In genomic region chr14:32103556-32103955, GRCm38 (mm10) we compare ENCODE assay signal across 38 mouse cellular contexts. TPM values are rescaled to one million over a fixed set of nuclear protein-coding genes. Genes with fewer than 3 reads are reported as not detected.
DNase-seq lines count a peak whose midpoint lies in the region; ATAC-seq and TF ChIP-seq lines count a peak whose summit lies in the region.
"Had no signal": no experiment of that assay in that cellular context is flagged by ENCODE, and none has a peak within 500 bp of the region (broad histone marks: within the 10 kb centered on the region; RNA-seq: fewer than 3 reads in every experiment).

No protein-coding gene starts in this region.

- in situ Hi-C loops in ES-E14 (cut with MboI; ENCODE audit: low sequenced_read_pairs in 2 of 2, unreplicated experiment in 2 of 2), result no loop called here

- peak; percentile 46 for DNase-seq in heart, adult 11 months
- no peak for DNase-seq in heart, adult 9 months (ENCODE audit: low spot score in 2 of 2)
- DNase-seq in ES-E14 (ENCODE audit: low read depth, low spot score), result no peak
- DNase-seq in layer of hippocampus, adult 2 months (ENCODE audit: low spot score in 2 of 2), result peak; percentile 58 to 60
- DNase-seq in ovary, postnatal 36 days (ENCODE audit: low spot score), result no peak
- DNase-seq: adrenal gland, adult 2 months; adrenal gland, postnatal 14 days; B cell, adult 2 months; cerebellum, adult 11-12 months; cerebellum, adult 8-10 months; cerebellum, postnatal 10 days; cerebellum, postnatal 36 days; embryo, embryonic 11 days; forebrain, postnatal 0 days; gastrocnemius, adult 2 months; gastrocnemius, postnatal 14 days; heart, adult 18-20 months; heart, postnatal 14 days; heart, postnatal 4 days had no signal

- TF ChIP-seq CTCF in layer of hippocampus, adult 2 months (conservative IDR thresholded peaks at IDR 0.05), result no peak

- no peak overlapping the region for H3K4me3 ChIP-seq in ES-E14 (ENCODE audit: insufficient read depth in 1 of 2, low read depth in 1 of 2, low read length in 2 of 2, poor library complexity in 1 of 2, severe bottlenecking in 1 of 2)
- no peak overlapping the region for H3K4me3 ChIP-seq in layer of hippocampus, adult 2 months
- no peak overlapping the region for H3K4me3 ChIP-seq in midbrain, embryonic 15.5 days
- H3K4me3 ChIP-seq: embryonic facial prominence, embryonic 10.5 days; embryonic facial prominence, embryonic 13.5 days; erythroblast, embryonic 14.5 days; gastrocnemius, adult 2 months; heart, embryonic 10.5 days; heart, embryonic 13.5 days had no signal

- WGBS in midbrain, embryonic 15.5 days, result 89% methylated on average over 4 of the region's 4 CpGs

- H3K4me2 ChIP-seq in midbrain, embryonic 15.5 days, result no peak overlapping the region
- H3K4me2 ChIP-seq: embryonic facial prominence, embryonic 13.5 days; heart, embryonic 13.5 days; hindbrain, embryonic 14.5 days had no signal

- H3K9me3 ChIP-seq in ES-E14 (ENCODE audit: control insufficient read depth, insufficient read depth, low read depth, low read length), result no peaks in the 10 kb centered on the region
- H3K9me3 ChIP-seq in midbrain, embryonic 15.5 days, result no peaks in the 10 kb centered on the region
- H3K9me3 ChIP-seq: embryonic facial prominence, embryonic 10.5 days; embryonic facial prominence, embryonic 13.5 days; heart, embryonic 10.5 days; heart, embryonic 13.5 days had no signal

- H3K27ac ChIP-seq in ES-E14 (ENCODE audit: insufficient read depth, low read depth, low read length, poor library complexity, severe bottlenecking), result peak overlapping the region; percentile 30; the same call in 1 of the 2 replicates
- peak overlapping the region; percentile 79; the same call in 1 of the 2 replicates for H3K27ac ChIP-seq in layer of hippocampus, adult 2 months
- H3K27ac ChIP-seq in midbrain, embryonic 15.5 days, result no peak overlapping the region
- H3K27ac ChIP-seq: embryonic facial prominence, embryonic 10.5 days; embryonic facial prominence, embryonic 13.5 days; gastrocnemius, adult 2 months; heart, embryonic 10.5 days; heart, embryonic 13.5 days; hindbrain, embryonic 14.5 days; hindbrain, postnatal 0 days had no signal

- H3K9ac ChIP-seq in ES-E14 (ENCODE audit: insufficient read depth, low read depth, low read length, poor library complexity, severe bottlenecking), result no peak overlapping the region
- H3K9ac ChIP-seq in midbrain, embryonic 15.5 days, result no peak overlapping the region
- H3K9ac ChIP-seq: embryonic facial prominence, embryonic 13.5 days; forebrain, postnatal 0 days; heart, embryonic 13.5 days; hindbrain, embryonic 14.5 days had no signal

- peaks cover 0 to 20% of the 10 kb centered on the region in 2 experiments; a peak in 3 of 4 replicates for H3K4me1 ChIP-seq in ES-E14 (ENCODE audit: control insufficient read depth in 2 of 2, insufficient read depth in 2 of 2, low read length in 2 of 2, poor library complexity in 1 of 2)
- no peaks in the 10 kb centered on the region for H3K4me1 ChIP-seq in midbrain, embryonic 15.5 days
- H3K4me1 ChIP-seq: embryonic facial prominence, embryonic 13.5 days had no signal

- H3K36me3 ChIP-seq in ES-E14 (ENCODE audit: control insufficient read depth, insufficient read depth, low read length, poor library complexity, severe bottlenecking), result peaks cover 27% of the 10 kb centered on the region
- H3K36me3 ChIP-seq in midbrain, embryonic 15.5 days (replicated peaks), result peaks cover 18% of the 10 kb centered on the region; the same call in 1 of the 2 replicates

- no peaks in the 10 kb centered on the region for H3K27me3 ChIP-seq in midbrain, embryonic 15.5 days (replicated peaks)
- H3K27me3 ChIP-seq: CH12.LX; embryonic facial prominence, embryonic 13.5 days; heart, embryonic 13.5 days had no signal

- no peak for ATAC-seq in midbrain, embryonic 15.5 days (replicated peaks)
- ATAC-seq: forebrain, embryonic 14.5 days; forebrain, postnatal 0 days; hindbrain, postnatal 0 days; inflammation-experienced regulatory T-cells, adult 6 months had no signal

TF ChIP-seq in ES-E14, 5 proteins besides CTCF, POLR2A, EP300 and RAD21:
- TF ChIP-seq MAFK (IDR thresholded peaks at IDR 0.05; ENCODE audit: insufficient read depth, low read depth, low read length) (no peak), HCFC1 (IDR thresholded peaks at IDR 0.05; ENCODE audit: borderline replicate concordance, insufficient read depth, low read length) (no peak), ZC3H11A (IDR thresholded peaks at IDR 0.05; ENCODE audit: borderline replicate concordance, low read depth, low read length) (no peak), CHD2 (IDR thresholded peaks at IDR 0.05; ENCODE audit: low read depth, low read length) (no peak), ZNF384 (IDR thresholded peaks at IDR 0.05; ENCODE audit: low read depth, low read length) (no peak)

RNA-seq across cellular contexts. Expression of gene Dph3, which starts 18.0 kb away (rescaled TPM):
- 52.4 and 75.8 TPM in 2 replicates for total RNA-seq in ES-E14 (2012; rRNA removed)
- total RNA-seq in layer of hippocampus, adult 2 months (2021), result 10 to 100 TPM; 31.8 to 35.9 TPM
- 67.2 and 70.2 TPM in 2 replicates for polyA plus RNA-seq in midbrain, embryonic 15.5 days (2015; fragmentation: Nextera tagmentation; extraction: Ambion mirVana)

RNA-seq across cellular contexts. Expression of gene Oxnad1, which starts 18.4 kb away (rescaled TPM):
- total RNA-seq in ES-E14 (2012; rRNA removed), result 44.0 and 45.7 TPM in 2 replicates
- 10 to 100 TPM; 11.5 to 16.4 TPM for total RNA-seq in layer of hippocampus, adult 2 months (2021)
- polyA plus RNA-seq in midbrain, embryonic 15.5 days (2015; fragmentation: Nextera tagmentation; extraction: Ambion mirVana), result 19.6 and 19.7 TPM in 2 replicates

RNA-seq across cellular contexts. Expression of gene Msmb, which starts 38.3 kb away (rescaled TPM):
- total RNA-seq in ES-E14 (2012; rRNA removed), result not detected in 2 replicates
- not detected for total RNA-seq in layer of hippocampus, adult 2 months (2021)
- polyA plus RNA-seq in midbrain, embryonic 15.5 days (2015; fragmentation: Nextera tagmentation; extraction: Ambion mirVana), result not detected in 2 replicates
- total RNA-seq: adrenal gland, adult 2 months; adrenal gland, postnatal 14 days; adrenal gland, postnatal 4 days; CH12.LX; forebrain, postnatal 0 days; gastrocnemius, adult 2 months; gastrocnemius, postnatal 14 days; gastrocnemius, postnatal 4 days; heart, adult 18-20 months; heart, postnatal 14 days; heart, postnatal 4 days; hindbrain, postnatal 0 days; MEL had no signal
- polyA plus RNA-seq: adrenal gland, adult 2 months; brain, embryonic 14.5 days; cortical plate, adult 2 months; embryonic facial prominence, embryonic 10.5 days; embryonic facial prominence, embryonic 13.5 days; erythroblast, embryonic 14.5 days; forebrain, embryonic 14.5 days; forebrain, postnatal 0 days; frontal cortex, adult 2 months; heart, embryonic 10.5 days; heart, embryonic 13.5 days; heart, embryonic 16.5 days; hindbrain, embryonic 11.5 days; hindbrain, embryonic 14.5 days; hindbrain, postnatal 0 days; inflammation-experienced regulatory T-cells, adult 6 months had no signal

RNA-seq across cellular contexts. Expression of gene Ncoa4, which starts 56.1 kb away (rescaled TPM):
- total RNA-seq in ES-E14 (2012; rRNA removed), result 53.7 and 89.6 TPM in 2 replicates
- total RNA-seq in layer of hippocampus, adult 2 months (2021), result 100 to 1,000 TPM in 1 of 2 experiments, 10 to 100 TPM in 1; 99.1 to 107 TPM
- 104 and 106 TPM in 2 replicates for polyA plus RNA-seq in midbrain, embryonic 15.5 days (2015; fragmentation: Nextera tagmentation; extraction: Ambion mirVana)

Comparison
In these comparisons a context has a peak if more than half of its experiments do, and no peak if none do; other contexts are left out.
1. DNase-seq: peak in heart, adult 11 months (single experiment) and layer of hippocampus, adult 2 months (2 of 2); none in heart, adult 9 months (0 of 2), ES-E14 (single experiment) and ovary, postnatal 36 days (single experiment).